Mouse (Mus musculus): ENCODE results near the gene Sult6b2.

Gene Sult6b2

GRCm38 (mm10) chr6:142779045-142779811 is 25.1 kb downstream of the Sult6b2 start:
- peak; percentile 69 for DNase-seq (ENCODE audit: low spot score)

DNA sequence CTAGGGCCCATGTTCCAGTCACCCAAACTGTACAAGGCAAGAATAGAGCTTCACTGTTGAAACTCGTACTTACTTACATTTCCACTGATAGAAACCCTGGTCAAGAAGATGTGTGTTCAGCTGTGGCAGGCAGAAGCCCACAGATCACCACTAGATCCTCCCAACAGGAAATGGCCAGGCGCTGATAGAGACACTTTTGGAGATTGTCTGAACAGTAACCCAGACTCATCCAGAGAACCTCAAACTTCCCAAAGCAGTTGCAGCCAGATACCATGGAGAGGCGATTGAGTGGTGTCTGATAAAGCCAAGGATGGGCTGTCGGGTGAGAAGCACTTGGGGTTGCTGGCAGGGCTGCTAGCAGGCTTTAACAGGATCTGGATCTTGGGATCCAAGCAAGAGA is 27.4 kb downstream of the Sult6b2 start:
- no peak for DNase-seq (ENCODE audit: low spot score)

- DNase-seq (ENCODE audit: low spot score) = no peak
Observed at GRCm38 (mm10) chr6:142773566-142773965, 30.7 kb downstream of the Sult6b2 start.

DNA sequence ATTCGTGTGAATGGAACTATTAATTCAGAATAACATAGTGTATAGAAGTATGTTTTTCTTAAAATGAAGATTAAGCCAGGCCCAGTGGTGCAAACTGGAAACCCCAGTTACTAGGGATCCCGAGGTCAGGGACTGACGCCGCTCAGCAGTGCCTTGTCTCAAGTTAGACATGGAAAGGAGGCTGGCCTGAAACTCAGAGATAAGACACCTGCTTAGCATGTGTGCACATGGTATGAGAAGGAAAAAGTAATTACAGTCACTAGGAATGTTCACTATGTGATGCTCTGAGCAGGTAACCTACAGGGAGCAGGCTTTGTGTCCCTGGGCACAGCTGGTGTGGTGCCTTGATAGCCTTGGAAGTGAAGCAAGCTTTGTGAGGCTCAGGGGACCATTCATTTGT is 32.7 kb downstream of the Sult6b2 start:
- no peak for DNase-seq (ENCODE audit: low spot score)

DNA sequence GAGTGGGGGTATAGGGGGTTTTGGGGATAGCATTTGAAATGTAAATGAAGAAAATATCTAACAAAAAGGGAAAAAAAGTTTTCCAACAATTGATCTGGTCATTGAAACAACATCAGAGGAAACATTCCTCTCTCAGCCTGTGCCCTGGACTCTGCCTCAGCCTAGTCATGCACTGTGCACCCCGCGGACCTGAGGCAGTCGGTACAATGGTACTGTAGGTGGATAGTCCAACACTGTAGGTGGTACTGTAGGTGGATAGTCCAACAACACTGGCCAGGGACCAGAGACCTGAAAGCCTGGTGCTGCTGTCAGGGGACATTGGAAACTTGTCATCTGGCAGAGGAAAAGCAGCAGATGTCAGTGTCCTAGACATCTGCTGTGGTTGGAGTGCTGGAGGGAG is 34.4 kb downstream of the Sult6b2 start:
- no peak for DNase-seq (ENCODE audit: low spot score)

- no peak for DNase-seq (ENCODE audit: low spot score)
Observed at GRCm38 (mm10) chr6:142767305-142767704, 37.0 kb downstream of the Sult6b2 start.

DNA sequence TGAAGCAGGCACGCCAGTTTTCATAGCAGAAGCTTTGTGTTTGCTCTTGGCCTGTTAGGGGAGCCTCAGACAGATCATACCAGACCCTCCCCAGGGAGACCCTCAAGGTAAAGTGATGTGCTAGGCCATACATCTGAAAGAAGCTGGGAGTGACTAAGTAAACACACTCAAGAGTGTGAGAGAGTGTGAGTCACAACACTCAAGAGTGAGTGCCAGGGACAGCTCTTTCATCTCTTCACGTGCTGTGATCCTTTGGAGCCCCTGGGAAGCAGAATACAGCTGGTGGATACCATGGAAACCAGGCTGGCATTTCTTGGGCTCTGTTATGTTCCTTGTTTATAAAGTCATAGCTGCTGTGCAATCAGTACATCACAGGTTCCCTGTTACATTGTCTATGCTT is 39.4 kb downstream of the Sult6b2 start:
- no peak for DNase-seq (ENCODE audit: low spot score)

- DNase-seq (ENCODE audit: low spot score) = no peak
Observed at GRCm38 (mm10) chr6:142759633-142760032, 44.7 kb downstream of the Sult6b2 start.

- DNase-seq (ENCODE audit: low spot score) = no peak
Observed at GRCm38 (mm10) chr6:142758562-142758961, 45.7 kb downstream of the Sult6b2 start.

GRCm38 (mm10) chr6:142757976-142758375 is 46.3 kb downstream of the Sult6b2 start:
- DNase-seq (ENCODE audit: low spot score) = no peak

DNA sequence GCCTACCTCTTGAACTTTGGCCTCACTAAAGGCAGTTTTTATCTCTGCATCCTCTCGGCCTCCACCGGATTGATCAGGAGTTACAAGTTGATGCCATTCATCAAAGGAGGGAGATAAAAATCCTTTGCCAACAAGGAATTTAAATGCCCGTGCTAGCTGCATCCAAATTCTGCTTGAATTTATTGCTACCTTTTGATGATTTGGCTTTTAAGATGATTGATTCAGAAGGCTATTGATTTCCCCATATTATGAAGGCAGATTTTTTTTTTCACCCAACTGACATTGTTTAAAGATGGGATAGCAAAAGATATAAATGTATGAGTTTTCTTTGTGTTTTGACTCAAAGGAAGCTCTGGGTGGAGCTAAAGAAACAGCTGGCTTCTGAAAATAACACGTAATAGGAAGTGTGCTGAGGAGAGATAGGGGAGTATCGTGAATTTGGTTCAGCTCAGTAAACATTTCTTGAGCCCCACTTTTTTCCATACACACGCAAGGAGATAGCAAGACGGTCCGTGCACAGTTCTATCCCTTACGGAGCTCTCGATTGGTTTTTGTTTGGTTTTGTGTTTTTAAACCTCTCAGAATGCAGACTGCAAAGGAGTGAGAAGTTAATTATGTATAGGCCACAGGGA is 46.9 kb downstream of the Sult6b2 start:
- DNase-seq (ENCODE audit: low spot score) = no peak

GRCm38 (mm10) chr6:142756507-142757333 is 47.6 kb downstream of the Sult6b2 start, which contains the start of gene Cmas:
Gene Cmas, plus strand, starts transcription at chr6:142756686.
- DNase-seq (ENCODE audit: low spot score) = peak; percentile 59

- DNase-seq (ENCODE audit: low spot score) = no peak
Observed at GRCm38 (mm10) chr6:142752331-142753246, 51.7 kb downstream of the Sult6b2 start.

- DNase-seq (ENCODE audit: low spot score) = no peak
Observed at GRCm38 (mm10) chr6:142751365-142751764, 52.9 kb downstream of the Sult6b2 start.

- no peak for DNase-seq (ENCODE audit: low spot score)
Observed at GRCm38 (mm10) chr6:142748057-142748708, 56.1 kb downstream of the Sult6b2 start.

GRCm38 (mm10) chr6:142747165-142747564 is 57.1 kb downstream of the Sult6b2 start:
- no peak for DNase-seq (ENCODE audit: low spot score)

GRCm38 (mm10) chr6:142746765-142747164 is 57.5 kb downstream of the Sult6b2 start:
- DNase-seq (ENCODE audit: low spot score) = no peak

- DNase-seq (ENCODE audit: low spot score) = no peak
Observed at GRCm38 (mm10) chr6:142745484-142745883, 58.8 kb downstream of the Sult6b2 start.

DNA sequence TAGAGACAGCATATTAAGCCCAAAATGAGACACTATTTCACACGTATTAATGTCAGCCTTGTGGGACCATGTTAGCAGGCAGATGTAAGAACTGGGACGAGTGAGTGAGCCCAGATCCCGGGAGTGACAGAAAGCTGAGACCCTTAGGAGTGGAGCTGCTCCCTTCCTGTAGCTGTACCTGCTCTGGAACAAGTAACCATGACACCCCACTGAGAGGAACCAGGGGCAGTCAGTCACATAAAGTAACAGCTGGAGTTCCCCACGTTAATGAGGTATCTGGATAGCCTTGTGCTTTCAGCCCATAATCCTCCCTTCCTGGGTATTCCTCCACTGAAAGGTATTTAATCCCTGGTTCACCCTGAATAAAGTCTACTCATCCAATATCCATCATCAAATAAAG is 61.1 kb downstream of the Sult6b2 start:
- DNase-seq (ENCODE audit: low spot score) = no peak

DNA sequence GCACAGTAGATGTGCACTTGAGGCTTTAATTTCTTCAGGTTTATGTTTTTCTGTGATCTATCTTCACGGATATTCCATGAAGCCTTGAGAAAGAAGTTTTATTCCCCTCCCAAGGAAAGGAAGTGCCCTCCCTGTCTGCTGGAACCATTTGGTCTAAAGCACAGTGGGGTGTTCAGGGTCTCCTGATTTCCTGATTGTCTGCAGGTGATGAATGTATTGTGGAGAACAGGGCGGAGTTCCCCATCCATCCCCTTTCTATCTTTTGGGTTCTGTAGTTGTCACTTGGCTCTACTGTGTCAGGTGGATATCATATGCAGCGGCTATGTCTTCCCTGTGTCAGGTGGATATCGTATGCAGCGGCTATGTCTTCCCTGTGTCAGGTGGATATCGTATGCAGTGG is 62.5 kb downstream of the Sult6b2 start:
- DNase-seq (ENCODE audit: low spot score) = no peak

DNA sequence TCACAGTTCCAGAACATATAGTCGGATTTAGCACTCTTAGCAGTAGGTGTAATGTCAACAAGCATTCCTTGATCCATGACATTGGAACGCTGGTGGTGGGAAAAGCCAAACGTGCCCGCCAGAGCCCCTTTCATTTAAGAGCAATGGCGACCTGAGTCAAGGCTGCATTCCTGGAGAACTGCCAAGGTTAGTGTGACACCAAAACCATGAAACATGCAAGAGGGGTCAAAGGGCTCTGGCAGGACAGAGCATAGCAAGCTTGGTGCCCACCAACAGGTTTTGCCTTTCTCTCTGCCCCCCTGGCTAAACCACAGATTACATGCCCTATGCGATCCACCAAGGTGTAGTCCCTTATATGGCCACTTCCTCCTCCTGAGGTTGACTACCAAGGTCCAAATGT is 65.7 kb downstream of the Sult6b2 start:
- DNase-seq (ENCODE audit: low spot score) = no peak

Data from layer of hippocampus, adult 9-10 months (tissue).